12 mouse cellular contexts compared by ENCODE assay signal in the genomic region with DNA sequence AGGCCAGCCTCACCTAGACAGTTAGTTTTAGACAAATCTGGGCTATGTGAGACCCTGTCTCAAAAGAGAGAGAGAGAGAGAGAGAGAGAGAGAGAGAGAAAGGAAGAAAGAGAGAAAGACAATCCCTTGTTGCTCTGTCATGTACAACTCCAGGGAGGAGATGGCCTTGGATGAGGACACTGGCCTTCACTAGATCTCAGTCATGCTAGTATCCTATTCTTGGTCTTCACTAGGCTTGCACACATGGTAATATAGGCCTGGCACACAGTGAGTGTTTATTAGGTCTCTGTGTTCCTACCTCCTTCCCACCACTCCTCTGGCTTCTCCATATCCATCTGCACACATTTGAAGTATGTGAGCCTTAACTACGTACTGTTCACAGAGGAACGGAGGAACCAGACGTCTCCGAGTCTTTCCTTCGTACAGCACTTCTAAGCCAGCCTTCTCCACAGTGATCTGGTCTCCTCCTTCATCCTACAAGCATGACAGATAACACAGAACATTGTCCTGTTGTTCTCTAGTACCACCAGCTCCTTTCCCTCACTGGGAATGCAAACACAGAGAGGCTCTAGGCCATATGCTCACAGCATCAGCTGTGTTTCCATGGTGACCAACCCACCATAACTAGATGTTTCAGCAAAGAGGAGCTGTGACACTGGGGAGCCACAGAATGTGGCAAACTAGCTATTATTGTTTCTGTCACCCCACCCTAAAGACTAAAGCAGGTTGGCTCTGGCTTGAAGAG. TPM values are rescaled to one million over a fixed set of nuclear protein-coding genes. Genes with fewer than 3 reads are reported as not detected.
DNase-seq lines count a peak whose midpoint lies in the region; ATAC-seq lines count a peak whose summit lies in the region.
"Had no signal": no experiment of that assay in that cellular context is flagged by ENCODE, and none has a peak within 500 bp of the region (broad histone marks: within the 10 kb centered on the region; RNA-seq: fewer than 3 reads in every experiment).

No protein-coding gene starts in this region.

- H3K27ac ChIP-seq in forebrain, embryonic 14.5 days (ENCODE audit: low read depth, low read length), result 0 out of 2 replicates have a peak overlapping the region, but pooled peaks have one; percentile 39
- peak overlapping the region; percentile 48 for H3K27ac ChIP-seq in midbrain, embryonic 16.5 days (ENCODE audit: low read length)
- H3K27ac ChIP-seq: neural tube, embryonic 12.5 days; stomach, embryonic 15.5 days had no signal

- no peaks in the 10 kb centered on the region for H3K36me3 ChIP-seq in forebrain, embryonic 14.5 days (ENCODE audit: control insufficient read depth, insufficient read depth, low read length)
- H3K36me3 ChIP-seq in midbrain, embryonic 16.5 days (ENCODE audit: control insufficient read depth, insufficient read depth, low read length), result no peaks in the 10 kb centered on the region
- H3K36me3 ChIP-seq: neural tube, embryonic 12.5 days; stomach, embryonic 15.5 days had no signal

- no peaks in the 10 kb centered on the region for H3K27me3 ChIP-seq in forebrain, embryonic 14.5 days (replicated peaks; ENCODE audit: control insufficient read depth, insufficient read depth, low read length)
- no peaks in the 10 kb centered on the region for H3K27me3 ChIP-seq in midbrain, embryonic 16.5 days (ENCODE audit: control insufficient read depth, insufficient read depth, low read depth, low read length)
- H3K27me3 ChIP-seq: neural tube, embryonic 12.5 days; Patski; stomach, embryonic 15.5 days had no signal

- H3K4me3 ChIP-seq in forebrain, embryonic 14.5 days (ENCODE audit: low read depth, low read length), result no peak overlapping the region
- H3K4me3 ChIP-seq in midbrain, embryonic 16.5 days (ENCODE audit: low read depth, low read length), result no peak overlapping the region
- H3K4me3 ChIP-seq: erythroblast, embryonic 14.5 days; neural tube, embryonic 12.5 days; stomach, embryonic 15.5 days had no signal

- no peaks in the 10 kb centered on the region for H3K9me3 ChIP-seq in forebrain, embryonic 14.5 days (replicated peaks; ENCODE audit: control insufficient read depth, low read length)
- H3K9me3 ChIP-seq in midbrain, embryonic 16.5 days (replicated peaks; ENCODE audit: control insufficient read depth, low read length, poor library complexity, severe bottlenecking), result no peaks in the 10 kb centered on the region
- H3K9me3 ChIP-seq: stomach, embryonic 15.5 days had no signal

- 94% methylated on average over 5 of the region's 5 CpGs for WGBS in forebrain, embryonic 14.5 days
- 79% methylated on average over 5 of the region's 5 CpGs for WGBS in midbrain, embryonic 16.5 days

- no peak overlapping the region for H3K4me2 ChIP-seq in forebrain, embryonic 14.5 days (ENCODE audit: low read length)
- H3K4me2 ChIP-seq in midbrain, embryonic 16.5 days (ENCODE audit: low read length), result no peak overlapping the region
- H3K4me2 ChIP-seq: neural tube, embryonic 12.5 days; stomach, embryonic 15.5 days had no signal

- H3K9ac ChIP-seq in forebrain, embryonic 14.5 days (ENCODE audit: low read length), result no peak overlapping the region
- no peak overlapping the region for H3K9ac ChIP-seq in midbrain, embryonic 16.5 days (ENCODE audit: low read depth, low read length)
- H3K9ac ChIP-seq: neural tube, embryonic 12.5 days; stomach, embryonic 15.5 days had no signal

- ATAC-seq in forebrain, embryonic 14.5 days, result peak; percentile 55; the same call in 1 of the 2 replicates
- ATAC-seq in midbrain, embryonic 16.5 days, result peak; percentile 68
- ATAC-seq: Patski had no signal

- peak; percentile 19 for DNase-seq in cerebellum, postnatal 10 days
- DNase-seq in cerebellum, adult 11-12 months, result no peak
- DNase-seq in forebrain, embryonic 14.5 days (ENCODE audit: low spot score), result peak; percentile 82
- DNase-seq in layer of hippocampus, adult 9-10 months (ENCODE audit: low spot score), result peak; percentile 67
- no peak for DNase-seq in spleen, postnatal 10 days (ENCODE audit: low spot score in 2 of 2)
- no peak for DNase-seq in c-Kit-positive CD71-positive TER-119-positive erythroid progenitor cells, embryonic 14.5 days (ENCODE audit: low spot score)
- no peak for DNase-seq in cerebellum, postnatal 25 days

- H3K4me1 ChIP-seq in forebrain, embryonic 14.5 days (ENCODE audit: control insufficient read depth, insufficient read depth, low read length), result peaks cover 5% of the 10 kb centered on the region; the same call in 1 of the 2 replicates
- peaks cover 6% of the 10 kb centered on the region; the same call in 1 of the 2 replicates for H3K4me1 ChIP-seq in midbrain, embryonic 16.5 days (ENCODE audit: control insufficient read depth, insufficient read depth, low read length)
- H3K4me1 ChIP-seq: neural tube, embryonic 12.5 days; stomach, embryonic 15.5 days had no signal

RNA-seq across cellular contexts. Expression of a gene that starts 33.6 kb away (rescaled TPM):
- polyA plus RNA-seq in forebrain, embryonic 14.5 days (2014; fragmentation: Nextera tagmentation; extraction: Ambion mirVana), result 26.6 and 27.1 TPM in 2 replicates
- 24.7 and 26.8 TPM in 2 replicates for polyA plus RNA-seq in midbrain, embryonic 16.5 days (2015; fragmentation: Nextera tagmentation; extraction: Ambion mirVana)
- polyA plus RNA-seq: erythroblast, embryonic 14.5 days had no signal

Comparison
In these comparisons a context has a peak if more than half of its experiments do, and no peak if none do; other contexts are left out.
1. DNase-seq: peak in cerebellum, postnatal 10 days (2 of 2), forebrain, embryonic 14.5 days (single experiment) and layer of hippocampus, adult 9-10 months (single experiment); none in cerebellum, adult 11-12 months (single experiment), spleen, postnatal 10 days (0 of 2), c-Kit-positive CD71-positive TER-119-positive erythroid progenitor cells, embryonic 14.5 days (single experiment) and cerebellum, postnatal 25 days (0 of 2).